Mouse (Mus musculus): ENCODE data around the gene Rnaseh1.

DNA sequence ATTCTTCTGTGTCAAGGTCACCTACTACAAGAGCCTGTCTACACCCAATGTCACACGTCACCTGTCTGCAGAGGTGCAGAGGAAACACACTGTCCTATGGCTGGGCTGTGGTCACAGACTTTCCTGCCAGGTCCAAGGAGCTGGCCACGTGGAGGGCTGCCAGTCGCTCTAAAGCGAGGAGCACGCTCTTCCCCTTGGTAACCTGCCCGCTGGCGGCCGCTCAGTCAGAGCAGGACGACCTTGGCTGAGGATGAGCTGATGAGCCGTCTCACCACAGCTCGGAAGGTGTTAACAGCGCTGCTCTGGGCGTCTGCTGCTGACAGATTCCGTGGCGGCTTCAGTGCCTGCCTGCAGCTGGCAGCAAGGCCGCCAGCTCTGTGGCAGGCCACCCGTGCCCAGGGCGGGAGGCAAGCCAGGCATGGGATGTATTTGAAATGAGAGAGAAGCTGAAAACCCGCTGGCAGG is 51.2 kb downstream of the Rnaseh1 start:
- TF ChIP-seq POLR2A (IDR thresholded peaks at IDR 0.05; ENCODE audit: control insufficient read depth, low read depth, low read length) (no peak), CTCF (IDR thresholded peaks at IDR 0.05; ENCODE audit: control insufficient read depth, insufficient read depth, insufficient replicate concordance, low read depth, low read length) (no peak)
